Mouse (Mus musculus): ENCODE data around the gene Kcnh3. TPM values are rescaled to one million over a fixed set of nuclear protein-coding genes. Genes with fewer than 3 reads are reported as not detected.

Gene Kcnh3
- polyA plus RNA-seq, 1 experiment from 2014 or later, result 0.44 TPM

- Histone ChIP-seq H3K4me3 (no peak overlapping the region), H3K4me1 (replicated peaks) (peaks cover 37% of the 10 kb centered on the region)
Observed at GRCm38 (mm10) chr15:99255241-99255749, 30.6 kb downstream of the Kcnh3 start.

GRCm38 (mm10) chr15:99259167-99259729, 34.6 kb downstream of the Kcnh3 start:
- H3K4me1 ChIP-seq (replicated peaks), result peaks cover 34% of the 10 kb centered on the region
- peak overlapping the region; percentile 49 for H3K4me2 ChIP-seq
- no peaks in the 10 kb centered on the region for H3K9me3 ChIP-seq (replicated peaks)
- peak; percentile 61 for ATAC-seq (replicated peaks; ENCODE audit: insufficient number of reproducible peaks, insufficient read depth, low FRiP score, low read depth)
- WGBS, result 60% methylated on average over 8 of the region's 8 CpGs
- no peaks in the 10 kb centered on the region for H3K27me3 ChIP-seq
- H3K27ac ChIP-seq, result peak overlapping the region; percentile 47
- 0 out of 2 replicates have a peak overlapping the region, but pooled peaks have one; percentile 10 for H3K4me3 ChIP-seq
- no peaks in the 10 kb centered on the region for H3K36me3 ChIP-seq
- no peak overlapping the region for H3K9ac ChIP-seq

More at GRCm38 (mm10) chr15:99255241-99255749, 30.6 kb downstream of the Kcnh3 start:
- no peaks in the 10 kb centered on the region for H3K9me3 ChIP-seq (replicated peaks)
- no peaks in the 10 kb centered on the region for H3K27me3 ChIP-seq
- 0 out of 2 replicates have a peak overlapping the region, but pooled peaks have one; percentile 63 for H3K27ac ChIP-seq
- WGBS, result 84% methylated on average over 6 of the region's 6 CpGs
- no peaks in the 10 kb centered on the region for H3K36me3 ChIP-seq
- no peak for ATAC-seq (replicated peaks; ENCODE audit: insufficient number of reproducible peaks, insufficient read depth, low FRiP score, low read depth)
- H3K4me2 ChIP-seq, result no peak overlapping the region
- H3K9ac ChIP-seq, result no peak overlapping the region; the same call in 1 of the 2 replicates

GRCm38 (mm10) chr15:99259730-99260252, 35.1 kb downstream of the Kcnh3 start:
- Histone ChIP-seq H3K9ac (no peak overlapping the region), H3K27me3 (no peaks in the 10 kb centered on the region), H3K36me3 (no peaks in the 10 kb centered on the region), H3K4me3 (peak overlapping the region; percentile 26; the same call in 1 of the 2 replicates), H3K9me3 (replicated peaks) (no peaks in the 10 kb centered on the region), H3K4me2 (peak overlapping the region; percentile 56), H3K4me1 (replicated peaks) (peaks cover 34% of the 10 kb centered on the region), H3K27ac (peak overlapping the region; percentile 47)
- WGBS, result 2% methylated on average over 9 of the region's 10 CpGs
- ATAC-seq (replicated peaks; ENCODE audit: insufficient number of reproducible peaks, insufficient read depth, low FRiP score, low read depth), result peak; percentile 47

DNA sequence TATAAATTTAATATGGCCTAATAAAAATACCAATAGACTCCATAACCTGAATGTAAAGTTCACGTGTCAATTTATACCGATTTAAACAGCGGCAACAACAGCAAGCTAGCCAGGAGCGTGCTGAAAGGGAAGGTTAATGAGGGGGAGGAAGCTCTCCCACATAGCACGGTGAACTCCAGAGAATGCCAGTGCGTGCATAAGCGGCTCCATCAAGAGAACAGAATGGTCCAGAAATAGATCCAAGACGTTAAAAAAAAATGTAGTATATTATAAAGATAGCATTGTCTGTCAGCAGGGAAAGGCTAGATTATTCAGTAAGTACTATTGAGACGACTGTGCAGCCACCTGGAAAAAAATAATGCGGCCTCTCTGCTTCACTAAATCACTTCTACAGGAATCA, 38.0 kb downstream of the Kcnh3 start:
- ATAC-seq (replicated peaks; ENCODE audit: insufficient number of reproducible peaks, insufficient read depth, low FRiP score, low read depth), result no peak
- Histone ChIP-seq H3K4me1 (replicated peaks) (peaks cover 31% of the 10 kb centered on the region), H3K4me2 (0 out of 2 replicates have a peak overlapping the region, but pooled peaks have one; percentile 15), H3K27me3 (no peaks in the 10 kb centered on the region), H3K27ac (no peak overlapping the region), H3K4me3 (no peak overlapping the region), H3K9ac (no peak overlapping the region), H3K36me3 (no peaks in the 10 kb centered on the region), H3K9me3 (replicated peaks) (no peaks in the 10 kb centered on the region)
- 28% methylated on average over 10 of the region's 10 CpGs for WGBS

DNA sequence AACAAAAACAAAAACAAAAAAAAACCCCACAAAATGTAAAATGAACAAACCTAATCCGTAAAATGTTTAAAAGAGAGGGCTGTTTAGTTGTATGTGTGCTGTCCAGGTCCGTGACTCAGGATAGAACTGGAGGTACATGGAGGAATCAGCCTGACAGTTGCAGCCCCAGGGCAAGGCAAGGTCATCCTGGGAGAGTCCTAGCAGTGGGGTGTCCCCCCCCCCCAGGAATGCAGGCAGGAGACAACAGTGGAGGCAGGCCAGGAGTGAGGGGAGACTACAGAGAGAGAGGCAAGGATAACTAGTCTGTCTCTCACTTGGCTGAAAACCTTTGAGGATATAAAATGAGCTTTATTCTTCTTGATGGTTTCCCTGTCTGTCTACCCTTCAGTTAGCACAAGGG, 39.7 kb downstream of the Kcnh3 start:
- H3K9me3 ChIP-seq (replicated peaks), result no peaks in the 10 kb centered on the region
- H3K27ac ChIP-seq, result peak overlapping the region; percentile 44; the same call in 1 of the 2 replicates
- peaks cover 29% of the 10 kb centered on the region for H3K4me1 ChIP-seq (replicated peaks)
- WGBS, result 72% methylated on average over 2 of the region's 2 CpGs
- no peaks in the 10 kb centered on the region for H3K36me3 ChIP-seq
- no peaks in the 10 kb centered on the region for H3K27me3 ChIP-seq
- no peak overlapping the region for H3K4me2 ChIP-seq
- 0 out of 2 replicates have a peak, but pooled peaks have one; percentile 34 for ATAC-seq (replicated peaks; ENCODE audit: insufficient number of reproducible peaks, insufficient read depth, low FRiP score, low read depth)
- H3K4me3 ChIP-seq, result no peak overlapping the region
- H3K9ac ChIP-seq, result no peak overlapping the region

DNA sequence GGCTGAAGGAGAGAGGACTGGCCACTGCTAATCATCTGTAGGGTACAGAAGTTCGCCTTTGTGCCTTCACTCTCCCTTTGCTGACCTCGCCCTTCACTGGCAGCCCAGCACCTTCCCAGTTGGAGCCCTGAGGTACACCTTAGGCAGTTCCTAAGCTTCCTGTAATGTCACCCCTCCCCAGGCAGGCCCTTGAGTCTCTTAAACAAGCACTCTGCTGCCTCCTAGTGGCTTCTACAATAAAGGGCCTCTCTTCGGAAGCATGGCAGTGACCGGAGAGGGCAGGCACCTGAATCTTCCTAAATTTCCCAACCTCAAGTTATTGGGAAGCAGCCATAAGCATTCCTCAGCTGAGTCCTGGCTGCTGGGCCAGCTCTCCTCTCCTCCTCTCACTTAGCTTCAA, 41.0 kb downstream of the Kcnh3 start:
- ATAC-seq (replicated peaks; ENCODE audit: insufficient number of reproducible peaks, insufficient read depth, low FRiP score, low read depth), result no peak
- Histone ChIP-seq H3K27ac (no peak overlapping the region), H3K36me3 (no peaks in the 10 kb centered on the region), H3K27me3 (no peaks in the 10 kb centered on the region), H3K4me3 (no peak overlapping the region), H3K4me2 (no peak overlapping the region), H3K9me3 (replicated peaks) (no peaks in the 10 kb centered on the region), H3K9ac (no peak overlapping the region), H3K4me1 (replicated peaks) (peaks cover 22% of the 10 kb centered on the region)
- WGBS, result 18% methylated on average over 4 of the region's 4 CpGs

GRCm38 (mm10) chr15:99276095-99276494, 51.4 kb downstream of the Kcnh3 start:
- no peak overlapping the region for H3K4me2 ChIP-seq
- H3K4me3 ChIP-seq, result no peak overlapping the region
- H3K9me3 ChIP-seq (replicated peaks), result no peaks in the 10 kb centered on the region
- 78% methylated on average over 8 of the region's 8 CpGs for WGBS
- no peak for ATAC-seq (replicated peaks; ENCODE audit: insufficient number of reproducible peaks, insufficient read depth, low FRiP score, low read depth)
- no peaks in the 10 kb centered on the region for H3K36me3 ChIP-seq
- no peak overlapping the region for H3K9ac ChIP-seq
- no peaks in the 10 kb centered on the region for H3K27me3 ChIP-seq
- H3K27ac ChIP-seq, result no peak overlapping the region
- H3K4me1 ChIP-seq (replicated peaks), result no peaks in the 10 kb centered on the region; the same call in 1 of the 2 replicates

GRCm38 (mm10) chr15:99278271-99278670, 53.6 kb downstream of the Kcnh3 start:
- 82% methylated on average over 7 of the region's 7 CpGs for WGBS
- H3K4me3 ChIP-seq, result no peak overlapping the region
- H3K27me3 ChIP-seq, result no peaks in the 10 kb centered on the region
- no peak overlapping the region for H3K27ac ChIP-seq
- H3K4me1 ChIP-seq (replicated peaks), result no peaks in the 10 kb centered on the region; the same call in 1 of the 2 replicates
- no peaks in the 10 kb centered on the region for H3K36me3 ChIP-seq
- no peaks in the 10 kb centered on the region for H3K9me3 ChIP-seq (replicated peaks)
- no peak overlapping the region for H3K9ac ChIP-seq
- H3K4me2 ChIP-seq, result no peak overlapping the region
- ATAC-seq (replicated peaks; ENCODE audit: insufficient number of reproducible peaks, insufficient read depth, low FRiP score, low read depth), result no peak

DNA sequence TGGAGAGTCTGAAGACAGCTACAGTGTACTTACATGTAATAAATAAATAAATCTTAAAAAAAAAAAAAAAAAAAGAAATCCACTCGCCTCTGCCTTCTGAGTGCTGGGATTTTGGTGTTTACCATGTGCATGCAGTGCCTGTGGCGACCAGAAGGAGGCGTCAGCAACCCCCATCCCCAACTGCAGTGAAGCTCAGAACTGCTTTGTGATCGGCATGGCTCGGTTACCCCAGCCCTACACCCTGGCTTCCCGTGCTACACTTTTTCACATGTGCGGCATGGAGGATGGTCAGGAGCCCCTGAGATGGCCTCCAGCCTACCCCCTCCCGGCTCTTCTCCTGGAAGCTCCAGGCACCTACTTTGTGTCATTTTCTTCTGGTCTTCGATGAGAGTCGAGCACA, 58.8 kb downstream of the Kcnh3 start:
- Histone ChIP-seq H3K9ac (no peak overlapping the region), H3K4me1 (replicated peaks) (peaks cover 10% of the 10 kb centered on the region), H3K27ac (no peak overlapping the region), H3K4me2 (no peak overlapping the region), H3K4me3 (no peak overlapping the region), H3K36me3 (no peaks in the 10 kb centered on the region), H3K9me3 (replicated peaks) (no peaks in the 10 kb centered on the region), H3K27me3 (no peaks in the 10 kb centered on the region)
- WGBS, result 65% methylated on average over 10 of the region's 10 CpGs
- ATAC-seq (replicated peaks; ENCODE audit: insufficient number of reproducible peaks, insufficient read depth, low FRiP score, low read depth), result no peak

- Histone ChIP-seq H3K9ac (no peak overlapping the region), H3K4me1 (replicated peaks) (peaks cover 10% of the 10 kb centered on the region), H3K9me3 (replicated peaks) (no peaks in the 10 kb centered on the region), H3K4me2 (no peak overlapping the region), H3K36me3 (no peaks in the 10 kb centered on the region), H3K27me3 (no peaks in the 10 kb centered on the region), H3K4me3 (no peak overlapping the region), H3K27ac (no peak overlapping the region)
- 31% methylated on average over 14 of the region's 14 CpGs for WGBS
- ATAC-seq (replicated peaks; ENCODE audit: insufficient number of reproducible peaks, insufficient read depth, low FRiP score, low read depth), result peak; percentile 53; the same call in 1 of the 2 replicates
Observed at GRCm38 (mm10) chr15:99284527-99285188, 60.0 kb downstream of the Kcnh3 start.

DNA sequence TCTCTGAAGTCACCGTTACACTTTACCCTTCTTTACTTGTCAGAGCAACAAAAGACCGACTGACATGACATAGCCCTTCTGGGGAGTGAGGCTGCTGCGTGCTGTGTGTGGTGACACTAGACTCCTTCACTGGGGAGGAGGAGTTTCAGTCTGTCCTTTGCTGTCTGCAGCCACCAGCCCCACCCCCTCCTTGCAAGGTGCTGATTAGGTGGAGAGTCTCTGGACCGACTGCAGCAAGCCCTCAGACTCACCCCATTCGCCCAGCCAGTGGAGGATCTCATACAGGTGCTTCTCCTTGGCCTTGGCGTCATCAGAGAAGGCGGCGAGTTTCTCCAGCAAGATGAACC, 60.5 kb downstream of the Kcnh3 start:
- Histone ChIP-seq H3K27ac (no peak overlapping the region), H3K4me2 (no peak overlapping the region), H3K36me3 (no peaks in the 10 kb centered on the region)

More for the DNA sequence above, 60.5 kb downstream of the Kcnh3 start:
- Histone ChIP-seq H3K9me3 (replicated peaks) (no peaks in the 10 kb centered on the region), H3K4me3 (no peak overlapping the region), H3K4me1 (replicated peaks) (peaks cover 10% of the 10 kb centered on the region), H3K9ac (no peak overlapping the region), H3K27me3 (no peaks in the 10 kb centered on the region)
- ATAC-seq (replicated peaks; ENCODE audit: insufficient number of reproducible peaks, insufficient read depth, low FRiP score, low read depth), result peak; percentile 29; the same call in 1 of the 2 replicates
- 46% methylated on average over 8 of the region's 8 CpGs for WGBS

Data from heart, embryonic 15.5 days (tissue).